Mouse (Mus musculus) testis, postnatal 10 days (tissue): ENCODE data around the gene Gm20388.
A peak's percentile ranks its signal among the peaks of the same experiment; 100 is the strongest.

Experiments used
- DNase-seq: peaks from one replicate; pipeline ENCODE4 v3.0.0; 2021; ENCODE audit warnings: low spot score

Gene Gm20388

GRCm38 (mm10) chr8:123696167-123696566 lies 3785.5 kb downstream of the Gm20388 start:
- DNase-seq = no peak

GRCm38 (mm10) chr8:123697329-123697728 lies 3786.7 kb downstream of the Gm20388 start:
- no peak for DNase-seq

GRCm38 (mm10) chr8:123700399-123701070 lies 3789.9 kb downstream of the Gm20388 start:
- no peak for DNase-seq

GRCm38 (mm10) chr8:123701952-123702587 lies 3791.4 kb downstream of the Gm20388 start:
- DNase-seq = peak; percentile 70

- DNase-seq = no peak
These were observed 3794.7 kb downstream of the Gm20388 start for GRCm38 (mm10) chr8:123705376-123705775.

- DNase-seq = no peak
These were observed 3796.5 kb downstream of the Gm20388 start for GRCm38 (mm10) chr8:123707137-123707536.

GRCm38 (mm10) chr8:123708729-123709128 lies 3798.1 kb downstream of the Gm20388 start:
- DNase-seq = no peak

- DNase-seq = no peak
These were observed 3799.7 kb downstream of the Gm20388 start for GRCm38 (mm10) chr8:123710335-123710734.

GRCm38 (mm10) chr8:123714451-123714850 lies 3803.8 kb downstream of the Gm20388 start:
- no peak for DNase-seq

- DNase-seq = peak; percentile 56
These were observed 3805.4 kb downstream of the Gm20388 start for GRCm38 (mm10) chr8:123715916-123716592.

- no peak for DNase-seq
These were observed 3806.5 kb downstream of the Gm20388 start for GRCm38 (mm10) chr8:123717104-123717503.

GRCm38 (mm10) chr8:123717516-123718490 lies 3807.2 kb downstream of the Gm20388 start:
- no peak for DNase-seq

- no peak for DNase-seq
These were observed 3808.1 kb downstream of the Gm20388 start for GRCm38 (mm10) chr8:123718752-123719151.

GRCm38 (mm10) chr8:123719280-123719679 lies 3808.6 kb downstream of the Gm20388 start:
- DNase-seq = no peak

GRCm38 (mm10) chr8:123719811-123720210 lies 3809.2 kb downstream of the Gm20388 start:
- DNase-seq = no peak

GRCm38 (mm10) chr8:123720471-123721001 lies 3809.9 kb downstream of the Gm20388 start:
- no peak for DNase-seq

GRCm38 (mm10) chr8:123722245-123722644 lies 3811.6 kb downstream of the Gm20388 start:
- no peak for DNase-seq

GRCm38 (mm10) chr8:123724752-123725151 lies 3814.1 kb downstream of the Gm20388 start:
- DNase-seq = no peak

- DNase-seq = no peak
These were observed 3814.6 kb downstream of the Gm20388 start for GRCm38 (mm10) chr8:123725261-123725660.

GRCm38 (mm10) chr8:123726759-123727158 lies 3816.1 kb downstream of the Gm20388 start:
- DNase-seq = no peak

GRCm38 (mm10) chr8:123729055-123729785 lies 3818.6 kb downstream of the Gm20388 start:
- peak; percentile 58 for DNase-seq
